Mouse (Mus musculus) lung, postnatal 10 days (tissue): ENCODE measurements around the gene Abca9.
A peak's percentile ranks its signal among the peaks of the same experiment; 100 is the strongest.

Source experiments
- DNase-seq: peaks from one replicate; pipeline ENCODE4 v3.0.0; 2021

Abca9 gene

DNA sequence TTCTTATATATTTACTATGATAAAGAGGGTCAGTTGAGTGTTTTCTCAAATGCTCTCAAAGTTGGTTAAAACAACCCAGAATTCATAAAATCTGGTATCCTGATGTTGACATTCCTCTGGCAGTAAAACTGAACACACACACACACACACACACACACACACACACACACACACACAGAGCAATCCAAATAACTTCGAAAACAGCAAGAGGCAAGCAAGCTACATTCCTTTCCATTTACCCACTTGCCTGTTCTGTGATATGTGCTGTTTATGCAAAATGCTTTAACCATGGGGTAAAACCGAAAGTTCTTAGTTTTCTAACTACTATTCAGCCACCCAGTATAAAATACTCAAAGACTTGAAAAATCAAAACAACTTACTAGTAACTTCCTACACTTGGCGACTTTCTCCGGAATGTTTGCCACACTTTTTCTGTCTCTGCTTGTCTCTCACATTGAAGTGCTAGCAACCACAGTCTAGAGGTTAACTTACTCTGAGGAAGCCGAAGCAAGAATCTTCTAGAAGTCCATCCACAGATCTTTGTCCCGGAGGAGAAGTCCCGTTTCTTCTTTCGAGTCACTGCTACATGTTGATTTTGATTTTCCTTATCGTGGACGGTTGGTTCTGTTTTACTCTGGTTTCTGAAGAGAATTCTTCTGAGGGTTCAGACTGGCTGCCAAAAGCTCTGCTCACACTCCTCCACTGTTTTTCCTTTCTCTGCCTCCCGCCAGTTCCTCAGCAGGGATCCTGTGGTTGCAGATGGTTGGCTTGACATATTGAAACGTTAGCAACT, at the start of gene Abca9:
Abca9 (minus strand) TSS at position 738 of the 793 bp plus-strand sequence.
- DNase-seq: peak; percentile 57

DNA sequence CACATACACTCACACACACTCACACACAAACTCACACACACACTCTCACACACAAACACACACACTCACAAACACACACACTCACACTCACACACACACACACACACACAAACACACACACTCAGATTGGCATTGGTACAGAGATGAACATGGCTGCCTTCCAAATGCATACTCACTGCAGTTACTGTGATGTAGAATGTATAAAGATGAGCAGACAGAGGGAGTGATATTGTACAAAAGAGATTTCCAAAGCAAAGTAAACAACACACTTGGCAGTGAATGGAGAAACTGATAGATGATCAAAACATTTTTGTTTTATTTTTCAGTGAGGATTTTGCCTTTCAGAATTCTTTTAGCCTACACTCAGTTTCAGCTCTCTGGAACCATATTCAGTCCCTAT, 49.1 kb upstream of the Abca9 start:
- DNase-seq: peak; percentile 9

GRCm38 (mm10) chr11:110203930-110204329, 35.9 kb upstream of the Abca9 start:
- DNase-seq: no peak

GRCm38 (mm10) chr11:110198882-110199281, 30.9 kb upstream of the Abca9 start:
- DNase-seq: no peak

- DNase-seq: no peak
Measured at GRCm38 (mm10) chr11:110196561-110197306, 28.7 kb upstream of the Abca9 start.

DNA sequence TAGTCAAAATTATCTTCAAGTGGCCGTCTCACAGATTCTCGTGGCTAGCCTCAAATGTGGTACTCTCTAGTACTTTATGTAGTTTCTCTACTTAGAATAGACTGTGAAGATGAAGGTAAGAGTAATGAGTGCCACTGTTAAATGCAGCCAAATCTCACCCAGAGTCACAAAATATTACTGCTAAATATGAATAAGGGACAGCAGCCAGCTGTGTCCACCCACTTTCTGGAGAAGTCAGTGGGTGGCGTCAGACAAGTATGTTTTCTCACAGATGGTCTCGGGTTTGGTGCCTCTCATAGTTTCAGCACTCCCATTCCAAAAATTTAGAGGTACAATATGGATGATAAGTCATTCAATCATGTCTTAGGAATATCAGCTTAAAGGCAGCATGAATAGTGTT, 27.3 kb upstream of the Abca9 start:
- no peak for DNase-seq

DNA sequence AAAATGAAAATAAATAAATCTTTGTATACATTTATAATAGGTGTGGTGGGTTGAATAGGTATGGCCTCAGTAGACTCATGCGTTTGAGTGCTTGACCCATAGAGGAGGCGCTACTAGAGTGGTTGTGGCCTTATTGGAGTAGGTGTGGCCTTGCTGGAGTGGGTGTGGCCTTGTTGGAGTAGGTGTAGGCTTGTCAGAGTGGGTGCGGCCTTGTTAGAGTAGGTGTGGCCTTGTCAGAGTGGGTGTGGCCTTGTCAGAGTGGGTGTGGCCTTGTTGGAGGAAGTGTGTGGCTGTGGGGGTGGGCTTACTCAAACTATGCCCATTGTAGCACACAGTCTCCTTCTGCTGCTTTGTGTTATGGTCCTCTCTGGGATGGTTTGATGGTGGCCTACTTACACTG, 3.2 kb upstream of the Abca9 start:
- DNase-seq: no peak

DNA sequence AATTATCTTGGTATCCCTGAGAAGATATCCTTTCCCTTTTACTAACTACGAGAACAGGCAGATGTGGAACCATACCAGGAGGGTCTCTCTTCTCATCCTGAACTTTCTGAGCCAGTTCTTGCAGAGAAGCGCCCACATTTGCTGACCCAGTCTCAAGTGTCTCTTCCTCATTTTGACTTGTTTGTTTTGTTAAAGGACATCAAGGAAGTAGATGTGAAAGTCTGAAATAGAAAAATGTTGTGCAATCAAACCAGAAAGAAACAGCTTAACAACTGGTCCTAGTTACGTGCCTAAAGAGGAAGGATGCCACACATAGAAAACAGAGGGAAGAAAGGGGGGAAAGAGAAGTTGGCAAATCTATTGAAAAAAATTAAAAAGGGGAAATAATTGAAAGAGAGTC, 2.2 kb downstream of the Abca9 start:
- no peak for DNase-seq

- no peak for DNase-seq
Measured at GRCm38 (mm10) chr11:110165409-110165808, 2.6 kb downstream of the Abca9 start.

- DNase-seq: no peak
Measured at GRCm38 (mm10) chr11:110157059-110157458, 10.9 kb downstream of the Abca9 start.

DNA sequence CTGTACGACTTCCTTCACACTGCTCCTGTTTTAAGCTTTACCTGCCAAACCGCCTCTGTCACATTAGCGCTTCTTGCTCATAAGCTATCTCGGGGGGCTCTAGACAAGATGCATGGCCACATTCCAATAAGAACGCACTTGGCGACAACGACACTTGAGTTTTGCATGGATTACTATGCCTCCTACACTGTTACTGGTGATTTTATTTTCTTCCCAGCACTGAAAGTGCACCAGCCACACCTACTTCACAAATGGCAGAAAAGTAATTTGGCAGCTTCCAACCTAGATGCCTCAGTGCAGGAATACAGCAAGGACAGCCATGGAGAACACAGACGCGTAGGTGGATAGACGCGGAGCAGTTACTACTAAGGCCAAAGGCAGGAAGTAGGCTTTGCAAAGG, 12.0 kb downstream of the Abca9 start:
- no peak for DNase-seq

DNA sequence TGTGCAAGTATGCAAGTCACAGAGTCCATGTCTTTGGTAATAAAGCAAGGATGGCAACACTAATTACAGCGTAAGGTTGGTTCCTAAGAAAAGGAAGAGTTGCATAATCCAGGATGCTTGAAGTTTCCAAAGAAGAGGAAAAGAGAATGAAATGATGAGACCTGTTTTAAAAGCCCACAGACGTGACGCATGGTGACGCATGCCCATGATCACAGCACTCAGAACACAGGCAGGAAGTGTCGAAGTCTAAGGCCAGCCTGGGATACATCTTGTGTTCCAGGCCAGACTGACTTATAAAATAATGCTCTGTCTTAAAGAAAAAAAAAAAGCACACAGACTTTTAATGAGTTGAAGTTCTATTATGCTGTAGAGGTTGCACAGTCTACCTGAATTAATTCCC, 20.4 kb downstream of the Abca9 start:
- DNase-seq: no peak

DNA sequence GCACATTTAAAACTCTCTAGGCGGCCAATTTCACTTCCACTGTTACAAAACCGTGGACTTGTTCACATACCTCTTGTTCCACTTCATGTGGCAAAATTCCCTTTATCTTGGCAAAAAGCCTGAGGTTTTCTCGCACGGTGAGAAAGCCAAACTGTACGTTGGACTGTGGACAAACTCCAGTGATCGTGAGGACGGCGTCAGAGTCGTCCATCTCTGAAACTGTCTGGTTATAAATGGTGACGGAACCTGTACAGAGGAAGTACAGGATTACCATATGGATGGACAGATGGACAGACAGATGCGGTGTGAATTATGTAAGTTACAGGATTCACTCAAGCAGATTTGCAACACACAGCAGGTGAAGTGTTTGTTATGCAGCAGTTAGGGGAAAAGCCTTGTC, 22.6 kb downstream of the Abca9 start:
- no peak for DNase-seq

GRCm38 (mm10) chr11:110130760-110131159, 37.2 kb downstream of the Abca9 start:
- DNase-seq: no peak

DNA sequence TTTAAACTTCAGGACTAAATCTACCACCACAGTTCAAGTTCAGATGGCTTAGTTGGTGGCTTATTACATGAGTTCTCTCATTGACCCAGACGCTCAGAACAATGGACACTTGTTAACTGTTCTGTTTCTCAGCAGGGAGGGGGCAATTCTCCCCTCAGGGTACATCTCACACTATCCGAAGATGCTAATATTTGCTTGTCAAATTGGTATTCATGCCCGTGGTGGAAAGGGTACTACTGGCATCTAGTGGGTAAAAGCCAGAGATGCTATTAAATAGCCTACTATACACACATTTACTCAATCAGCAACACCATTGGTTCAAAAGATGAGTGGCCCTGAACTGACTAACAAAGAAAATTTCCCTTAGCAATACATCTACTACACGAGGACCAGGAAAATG, 56.9 kb downstream of the Abca9 start:
- DNase-seq: peak; percentile 6

- no peak for DNase-seq
Measured at GRCm38 (mm10) chr11:110101437-110101836, 66.6 kb downstream of the Abca9 start.

DNA sequence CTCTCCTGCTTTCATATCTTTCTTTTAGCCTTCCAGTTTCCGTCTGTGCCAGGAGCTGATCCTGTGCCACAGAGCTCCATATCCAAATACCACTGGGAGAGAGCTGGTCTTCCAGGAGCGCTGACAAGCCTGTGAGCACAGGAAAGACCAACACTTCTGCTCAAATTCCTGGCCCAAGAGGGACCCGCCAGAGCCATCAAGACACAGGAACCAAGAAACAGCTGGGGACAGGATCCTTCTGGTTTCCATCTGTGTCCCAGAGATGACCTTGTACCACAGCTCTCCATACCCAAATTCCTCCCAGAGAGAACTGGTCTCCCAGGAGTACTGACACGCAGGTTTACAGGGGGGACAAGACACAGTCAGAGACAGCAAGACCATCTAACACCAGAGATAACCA, 69.1 kb downstream of the Abca9 start:
- peak; percentile 15 for DNase-seq

DNA sequence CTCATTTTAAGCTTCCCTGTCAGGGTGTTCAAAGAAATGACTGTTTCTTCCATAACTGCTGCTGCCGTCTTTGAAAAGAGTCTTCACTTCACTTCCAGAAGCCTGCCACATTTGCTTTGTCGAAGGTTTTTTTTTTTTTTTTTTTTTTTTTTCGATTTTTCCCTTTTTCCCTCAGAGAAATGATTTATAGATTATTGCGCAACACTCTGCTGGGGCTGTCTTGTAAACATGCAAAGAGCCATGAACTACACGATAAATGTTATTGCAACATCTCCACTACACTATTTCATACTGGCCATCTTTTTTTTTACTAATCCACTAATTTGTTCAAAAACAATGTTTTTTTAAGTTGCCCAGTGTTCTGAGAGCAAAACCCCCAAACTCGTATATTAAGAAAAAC, 70.5 kb downstream of the Abca9 start:
- no peak for DNase-seq

- DNase-seq: peak; percentile 28
Measured at GRCm38 (mm10) chr11:110095858-110096257, 72.1 kb downstream of the Abca9 start, which contains the start of gene Abca8a. TSS of gene Abca8a (minus strand) at chr11:110095978.

DNA sequence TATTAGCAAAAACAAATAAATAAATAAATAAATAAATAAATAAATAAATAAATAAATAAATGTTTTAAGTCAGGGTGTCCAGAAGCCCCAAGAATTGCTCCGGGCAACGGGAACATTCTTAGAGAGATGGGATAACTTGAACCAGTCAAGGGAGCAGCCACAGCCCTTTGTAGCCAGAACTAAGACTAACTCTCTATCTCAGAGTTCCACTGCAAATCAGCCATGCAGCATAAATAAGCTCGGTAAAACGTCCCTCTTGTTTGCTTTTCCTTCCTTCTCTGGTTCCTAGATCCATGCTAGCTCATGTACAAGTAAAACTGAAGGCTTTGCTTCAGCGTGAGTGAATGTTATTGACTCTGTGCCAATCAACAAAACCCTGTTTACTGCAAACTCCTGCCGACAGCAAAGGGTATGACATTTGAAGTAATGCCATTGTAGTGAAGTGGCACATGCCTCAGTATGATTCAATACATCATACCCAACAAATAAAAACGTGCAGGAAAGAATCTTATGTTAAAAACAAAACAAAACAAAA, 73.1 kb downstream of the Abca9 start:
- DNase-seq: peak; percentile 9

DNA sequence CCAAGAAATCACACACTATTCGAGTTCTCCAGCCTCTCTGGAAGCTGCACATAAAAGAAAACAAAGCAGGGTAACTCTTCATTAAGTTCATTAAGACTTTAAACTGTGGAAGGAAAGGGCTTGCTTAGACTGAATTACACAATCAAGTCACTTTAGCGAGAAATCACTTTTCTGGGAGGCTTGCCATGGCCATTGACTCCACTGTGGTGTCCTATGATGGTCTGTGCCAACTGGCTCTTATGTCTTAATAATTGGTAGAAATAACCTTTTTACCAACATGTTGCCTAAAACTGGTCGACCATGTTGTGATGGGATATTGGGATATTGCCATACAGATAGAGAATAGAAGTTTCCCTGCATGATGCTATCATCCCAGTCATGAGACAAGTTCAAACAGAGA, 73.8 kb downstream of the Abca9 start:
- peak; percentile 53 for DNase-seq

DNA sequence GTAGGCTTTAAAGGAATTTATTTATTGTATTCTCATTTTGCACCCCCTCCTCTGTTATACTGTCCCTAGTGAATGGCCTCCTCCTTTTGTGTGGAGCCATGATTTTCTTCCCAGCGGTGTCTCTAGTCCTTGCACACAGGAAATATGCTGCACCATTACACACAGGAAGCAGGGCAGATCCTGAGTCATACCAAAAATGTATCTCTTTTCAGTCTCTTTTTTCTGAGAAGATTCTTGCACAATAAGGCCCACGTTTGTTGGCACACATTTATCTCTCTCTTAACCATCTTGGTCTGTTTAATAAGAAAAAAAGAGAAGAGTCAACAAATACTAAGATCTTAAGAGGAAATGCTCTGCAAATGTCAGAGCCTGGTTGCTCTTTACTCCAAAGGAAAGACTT, 76.7 kb downstream of the Abca9 start:
- no peak for DNase-seq

- DNase-seq: no peak
Measured at GRCm38 (mm10) chr11:110072158-110072557, 95.8 kb downstream of the Abca9 start.

DNA sequence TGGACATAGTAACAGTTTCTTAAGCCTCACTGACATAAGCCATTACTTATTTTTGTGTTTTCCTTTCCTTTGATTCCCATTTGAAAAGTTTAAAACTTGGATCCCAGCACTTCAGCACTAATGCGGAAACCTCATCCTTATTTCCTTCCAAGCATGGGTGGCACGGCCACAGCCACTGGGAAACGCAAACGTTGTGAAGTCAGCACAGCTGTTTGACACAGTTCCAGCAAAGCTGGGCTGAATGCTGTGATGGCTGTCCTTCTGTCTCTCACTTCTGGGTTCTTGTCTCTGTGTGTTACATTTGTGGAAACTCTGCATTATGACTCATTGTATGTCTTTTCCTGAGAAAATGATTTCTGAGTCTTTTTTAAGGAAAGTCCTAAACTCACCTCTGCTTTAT, 107.0 kb downstream of the Abca9 start:
- DNase-seq: no peak
